Mouse (Mus musculus) testis, adult 2 months (tissue): ENCODE data around the gene Crybg2.

Source experiments
- CTCF ChIP-seq: fragments of 200-500 bp; IDR thresholded peaks from 2 replicates; pipeline ENCODE4 v1.5.1; 2012; ENCODE audit warnings: low read depth, mild to moderate bottlenecking, inconsistent platforms, low read length, moderate library complexity; ENCODE audit not compliant: control insufficient read depth, insufficient read depth, insufficient replicate concordance
- POLR2A ChIP-seq: fragments of 200-500 bp; IDR thresholded peaks from 2 replicates; pipeline ENCODE4 v1.6.1; 2012; ENCODE audit warnings: low read depth, mild to moderate bottlenecking, inconsistent platforms, low read length, moderate library complexity; ENCODE audit not compliant: control insufficient read depth

GRCm38 (mm10) chr4:134129482-134129881 is 68.9 kb downstream of the Crybg2 start:
- TF ChIP-seq POLR2A (no peak), CTCF (no peak)
